Mouse (Mus musculus) cerebellum, postnatal 14 days (tissue): ENCODE results near the gene Alkbh7.

ENCODE experiments used
- DNase-seq, 2 experiments: peaks; one replicate each; pipeline ENCODE4 v3.0.0; 2021; ENCODE audit warnings: mixed read lengths in 2 of 2

Gene Alkbh7

GRCm38 (mm10) chr17:56988441-56988840 is 8.7 kb upstream of the Alkbh7 start:
- DNase-seq: no peak

GRCm38 (mm10) chr17:56988921-56989430 is 8.2 kb upstream of the Alkbh7 start:
- no peak for DNase-seq

- peak; percentile 82 to 88 for DNase-seq
These were observed 7.5 kb upstream of the Alkbh7 start for GRCm38 (mm10) chr17:56989467-56990114.

GRCm38 (mm10) chr17:56990115-56990746 is 6.9 kb upstream of the Alkbh7 start, which contains the start of gene Clpp:
Gene Clpp, plus strand, starts transcription at chr17:56990305.
- peak; percentile 93 to 95 for DNase-seq

- no peak for DNase-seq
These were observed 6.2 kb upstream of the Alkbh7 start for GRCm38 (mm10) chr17:56990966-56991365.

- no peak for DNase-seq
These were observed 2.1 kb upstream of the Alkbh7 start for GRCm38 (mm10) chr17:56995046-56995445.

GRCm38 (mm10) chr17:56996506-56996905 is 633 bp upstream of the Alkbh7 start:
- no peak for DNase-seq

- no peak for DNase-seq
These were observed 2.3 kb downstream of the Alkbh7 start for GRCm38 (mm10) chr17:56999414-56999813.

GRCm38 (mm10) chr17:56999968-57000609 is 3.0 kb downstream of the Alkbh7 start, which contains the start of gene Pspn:
Gene Pspn, minus strand, starts transcription at chr17:57000018.
- no peak for DNase-seq

- DNase-seq: no peak
These were observed 4.1 kb downstream of the Alkbh7 start for GRCm38 (mm10) chr17:57001228-57001627.

- no peak for DNase-seq
These were observed 6.9 kb downstream of the Alkbh7 start for GRCm38 (mm10) chr17:57003994-57004393.

GRCm38 (mm10) chr17:57007137-57007905 is 10.2 kb downstream of the Alkbh7 start:
- DNase-seq: peak; percentile 41 to 63

GRCm38 (mm10) chr17:57010911-57011235 is 13.7 kb downstream of the Alkbh7 start:
- DNase-seq: no peak

- peak; percentile 97 for DNase-seq
These were observed 14.3 kb downstream of the Alkbh7 start, which contains the start of the genes Gtf2f1 and Gm17949 for GRCm38 (mm10) chr17:57011236-57012141. Gene Gtf2f1, minus strand, starts transcription at chr17:57011288. Gene Gm17949, plus strand, starts transcription at chr17:57011469.

- DNase-seq: peak in 1 of 2 experiments; percentile 38
These were observed 15.2 kb downstream of the Alkbh7 start for GRCm38 (mm10) chr17:57012245-57012795.

- no peak for DNase-seq
These were observed 22.6 kb downstream of the Alkbh7 start for GRCm38 (mm10) chr17:57019693-57020092.

GRCm38 (mm10) chr17:57020960-57021359 is 23.8 kb downstream of the Alkbh7 start:
- no peak for DNase-seq

- DNase-seq: no peak
These were observed 30.3 kb downstream of the Alkbh7 start for GRCm38 (mm10) chr17:57027471-57027870.

GRCm38 (mm10) chr17:57029691-57030090 is 32.6 kb downstream of the Alkbh7 start:
- no peak for DNase-seq

- peak; percentile 72 to 75 for DNase-seq
These were observed 34.0 kb downstream of the Alkbh7 start, which contains the start of gene Khsrp for GRCm38 (mm10) chr17:57030931-57031660. Gene Khsrp, minus strand, starts transcription at chr17:57031522.
